Mouse (Mus musculus) stomach, embryonic 16.5 days (tissue): ENCODE measurements at regions not wholly inside any gene's neighbourhood (a gene's known extent, or its start where the extent isn't known, plus 50 kb on each side); places are given as distances from the start of the nearest gene placed in this dataset.
A peak's percentile ranks its signal among the peaks of the same experiment; 100 is the strongest.

ENCODE experiments used
- ATAC-seq: fragments of 200-750 bp; cut with Nextera tagmentation; 2 replicates; pipeline ENCODE4 v1.8.0; 2017; ENCODE audit warnings: moderate number of reproducible peaks, moderate TSS enrichment; ENCODE audit not compliant: insufficient read depth, low FRiP score
- H3K27ac ChIP-seq: fragments of 300-500 bp; sonication (generic); 2 replicates; pipeline ENCODE4 v1.5.1; 2014; ENCODE audit warnings: low read length
- H3K27me3 ChIP-seq: fragments of 300-500 bp; sonication (generic); 2 replicates; pipeline ENCODE4 v1.6.1; 2014; ENCODE audit warnings: low read length, control low read depth, mixed read lengths; ENCODE audit not compliant: control insufficient read depth, insufficient read depth
- H3K36me3 ChIP-seq: fragments of 300-500 bp; sonication (generic); 2 replicates; pipeline ENCODE4 v1.6.1; 2014; ENCODE audit warnings: low read length; ENCODE audit not compliant: control insufficient read depth, insufficient read depth
- H3K4me1 ChIP-seq: fragments of 300-500 bp; sonication (generic); 2 replicates; pipeline ENCODE4 v1.6.1; 2014; ENCODE audit warnings: low read length, control low read depth, mixed read lengths; ENCODE audit not compliant: control insufficient read depth, insufficient read depth
- H3K4me2 ChIP-seq: fragments of 300-500 bp; sonication (generic); 2 replicates; pipeline ENCODE4 v1.6.1; 2014; ENCODE audit warnings: low read depth, low read length, mixed read lengths
- H3K4me3 ChIP-seq: fragments of 300-500 bp; sonication (generic); replicated peaks from 2 replicates; pipeline ENCODE4 v1.5.1; 2014; ENCODE audit warnings: mild to moderate bottlenecking, low read length
- H3K9ac ChIP-seq: fragments of 300-500 bp; sonication (generic); 2 replicates; pipeline ENCODE4 v1.6.1; 2014; ENCODE audit warnings: low read length
- H3K9me3 ChIP-seq: fragments of 300-500 bp; sonication (generic); replicated peaks from 2 replicates; pipeline ENCODE4 v1.6.1; 2016; ENCODE audit warnings: low read length, control low read depth; ENCODE audit not compliant: control insufficient read depth
- WGBS: fragments of 180-500 bp; shearing (Covaris S2); extraction: QIAGEN DNeasy Blood & Tissue Kit; methylation state at CpG from one replicate; pipeline ENCODE4 v1.1.7; 2014; 5-methylcytosine and 5-hydroxymethylcytosine counted together

- Histone ChIP-seq H3K36me3 (no peaks in the 10 kb centered on the region), H3K27ac (no peak overlapping the region), H3K9me3 (no peaks in the 10 kb centered on the region), H3K27me3 (no peaks in the 10 kb centered on the region), H3K4me3 (no peak overlapping the region), H3K4me2 (no peak overlapping the region), H3K9ac (no peak overlapping the region), H3K4me1 (no peaks in the 10 kb centered on the region)
- ATAC-seq: no peak
Measured at GRCm38 (mm10) chr3:47348451-47348850, 900.4 kb upstream of the Pabpc4l start.

- Histone ChIP-seq H3K4me1 (no peaks in the 10 kb centered on the region), H3K36me3 (no peaks in the 10 kb centered on the region), H3K9me3 (no peaks in the 10 kb centered on the region), H3K4me3 (no peak overlapping the region), H3K27me3 (no peaks in the 10 kb centered on the region), H3K27ac (no peak overlapping the region), H3K4me2 (no peak overlapping the region), H3K9ac (no peak overlapping the region)
- WGBS: 33% methylated on average over 2 of the region's 2 CpGs
- ATAC-seq: no peak
Measured at GRCm38 (mm10) chr3:47316356-47317028, 868.5 kb upstream of the Pabpc4l start.

GRCm38 (mm10) chr3:47281783-47282182 is 833.8 kb upstream of the Pabpc4l start:
- no peaks in the 10 kb centered on the region for H3K4me1 ChIP-seq
- H3K36me3 ChIP-seq: no peaks in the 10 kb centered on the region
- ATAC-seq: no peak
- H3K9ac ChIP-seq: no peak overlapping the region
- H3K27me3 ChIP-seq: no peaks in the 10 kb centered on the region
- no peaks in the 10 kb centered on the region for H3K9me3 ChIP-seq
- no peak overlapping the region for H3K4me2 ChIP-seq
- no peak overlapping the region for H3K4me3 ChIP-seq
- WGBS: 19% methylated on average over 1 of the region's 1 CpGs
- no peak overlapping the region for H3K27ac ChIP-seq

- WGBS: 47% methylated on average over 5 of the region's 5 CpGs
- H3K27me3 ChIP-seq: no peaks in the 10 kb centered on the region
- H3K9me3 ChIP-seq: no peaks in the 10 kb centered on the region
- H3K27ac ChIP-seq: no peak overlapping the region
- H3K4me2 ChIP-seq: no peak overlapping the region
- no peaks in the 10 kb centered on the region for H3K36me3 ChIP-seq
- H3K4me1 ChIP-seq: no peaks in the 10 kb centered on the region
- ATAC-seq: peak; percentile 33; the same call in 1 of the 2 replicates
- no peak overlapping the region for H3K4me3 ChIP-seq
- no peak overlapping the region for H3K9ac ChIP-seq
Measured at GRCm38 (mm10) chr3:47280270-47280669, 832.3 kb upstream of the Pabpc4l start.

- H3K9ac ChIP-seq: no peak overlapping the region
- no peak overlapping the region for H3K4me3 ChIP-seq
- H3K27ac ChIP-seq: no peak overlapping the region
- H3K27me3 ChIP-seq: no peaks in the 10 kb centered on the region
- no peak for ATAC-seq
- no peaks in the 10 kb centered on the region for H3K36me3 ChIP-seq
- H3K9me3 ChIP-seq: no peaks in the 10 kb centered on the region
- H3K4me2 ChIP-seq: no peak overlapping the region
- H3K4me1 ChIP-seq: no peaks in the 10 kb centered on the region
- 85% methylated on average over 3 of the region's 3 CpGs for WGBS
Measured at GRCm38 (mm10) chr3:47241030-47241429, 793.0 kb upstream of the Pabpc4l start.

- 93% methylated on average over 6 of the region's 6 CpGs for WGBS
- Histone ChIP-seq H3K36me3 (no peaks in the 10 kb centered on the region), H3K9me3 (no peaks in the 10 kb centered on the region), H3K27me3 (no peaks in the 10 kb centered on the region), H3K4me1 (no peaks in the 10 kb centered on the region), H3K9ac (no peak overlapping the region), H3K4me3 (no peak overlapping the region), H3K4me2 (no peak overlapping the region), H3K27ac (no peak overlapping the region)
- no peak for ATAC-seq
Measured at GRCm38 (mm10) chr3:47230234-47230633, 782.2 kb upstream of the Pabpc4l start.

- no peak overlapping the region for H3K4me2 ChIP-seq
- ATAC-seq: no peak
- H3K4me3 ChIP-seq: no peak overlapping the region
- no peaks in the 10 kb centered on the region for H3K9me3 ChIP-seq
- H3K4me1 ChIP-seq: no peaks in the 10 kb centered on the region
- no peak overlapping the region for H3K9ac ChIP-seq
- no peaks in the 10 kb centered on the region for H3K36me3 ChIP-seq
- 53% methylated on average over 1 of the region's 1 CpGs for WGBS
- no peak overlapping the region for H3K27ac ChIP-seq
- H3K27me3 ChIP-seq: no peaks in the 10 kb centered on the region
Measured at GRCm38 (mm10) chr3:47218587-47218986, 770.6 kb upstream of the Pabpc4l start.

GRCm38 (mm10) chr3:47213141-47213540 is 765.1 kb upstream of the Pabpc4l start:
- Histone ChIP-seq H3K9me3 (no peaks in the 10 kb centered on the region), H3K27me3 (no peaks in the 10 kb centered on the region), H3K36me3 (no peaks in the 10 kb centered on the region), H3K4me1 (no peaks in the 10 kb centered on the region), H3K27ac (no peak overlapping the region), H3K4me3 (no peak overlapping the region), H3K4me2 (no peak overlapping the region), H3K9ac (no peak overlapping the region)
- 74% methylated on average over 2 of the region's 2 CpGs for WGBS
- ATAC-seq: no peak

GRCm38 (mm10) chr3:47197584-47197983 is 749.6 kb upstream of the Pabpc4l start:
- no peak overlapping the region for H3K27ac ChIP-seq
- H3K4me3 ChIP-seq: no peak overlapping the region
- no peak for ATAC-seq
- no peaks in the 10 kb centered on the region for H3K9me3 ChIP-seq
- no peaks in the 10 kb centered on the region for H3K4me1 ChIP-seq
- no peak overlapping the region for H3K9ac ChIP-seq
- no peaks in the 10 kb centered on the region for H3K36me3 ChIP-seq
- H3K4me2 ChIP-seq: no peak overlapping the region
- no peaks in the 10 kb centered on the region for H3K27me3 ChIP-seq

GRCm38 (mm10) chr3:47184226-47184625 is 736.2 kb upstream of the Pabpc4l start:
- Histone ChIP-seq H3K4me2 (no peak overlapping the region), H3K27ac (no peak overlapping the region), H3K4me3 (no peak overlapping the region), H3K36me3 (no peaks in the 10 kb centered on the region), H3K9me3 (no peaks in the 10 kb centered on the region), H3K9ac (no peak overlapping the region), H3K4me1 (no peaks in the 10 kb centered on the region), H3K27me3 (no peaks in the 10 kb centered on the region)
- no peak for ATAC-seq
- WGBS: 65% methylated on average over 3 of the region's 3 CpGs
